ENCODE assay signal across 8 mouse cellular contexts in the genomic region with DNA sequence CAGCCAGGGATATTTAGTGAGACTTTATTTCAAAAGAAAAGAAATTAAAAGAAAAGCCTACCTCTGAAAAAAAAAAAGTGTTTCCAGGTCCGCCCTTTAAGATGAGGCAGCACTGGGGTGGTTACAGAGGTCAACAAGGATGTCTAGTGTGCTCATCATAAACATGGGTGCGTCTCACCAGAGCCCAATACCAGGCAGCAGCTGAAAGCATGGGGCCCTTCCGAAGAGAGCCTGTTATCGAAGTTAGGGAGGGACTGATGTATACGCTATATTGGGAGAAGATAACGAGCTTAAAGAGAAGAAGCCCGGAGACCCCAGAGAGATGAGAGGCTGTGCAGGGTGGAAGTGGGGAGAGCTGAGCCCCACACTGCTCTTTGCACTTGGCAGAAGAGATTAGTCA. TPM values are rescaled to one million over a fixed set of nuclear protein-coding genes. Genes with fewer than 3 reads are reported as not detected.
DNase-seq lines count a peak whose midpoint lies in the region; ATAC-seq and TF ChIP-seq lines count a peak whose summit lies in the region.

No protein-coding gene starts in this region.

- H3K4me3 ChIP-seq in gastrocnemius, adult 2 months: peak overlapping the region; percentile 85
- H3K4me3 ChIP-seq in liver, embryonic 11.5 days (ENCODE audit: low read depth, low read length): peak overlapping the region; percentile 95

- H3K9ac ChIP-seq in liver, embryonic 11.5 days (ENCODE audit: low read depth, low read length): peak overlapping the region; percentile 92; the same call in 1 of the 2 replicates

- 17% methylated on average over 7 of the region's 7 CpGs for WGBS in liver, embryonic 11.5 days

- peak overlapping the region; percentile 96 for H3K4me2 ChIP-seq in liver, embryonic 11.5 days

- H3K4me1 ChIP-seq in liver, embryonic 11.5 days (replicated peaks; ENCODE audit: control insufficient read depth, insufficient read depth, low read length): peaks cover 42% of the 10 kb centered on the region

- no peaks in the 10 kb centered on the region for H3K36me3 ChIP-seq in liver, embryonic 11.5 days (ENCODE audit: control insufficient read depth, insufficient read depth, low read length)

- intact Hi-C loops in gastrocnemius, adult 2 months (cut with DNase I): no loop called here

- TF ChIP-seq CTCF in gastrocnemius, adult 2 months (IDR thresholded peaks at IDR 0.05): no peak

- ATAC-seq in liver, embryonic 11.5 days (replicated peaks; ENCODE audit: low FRiP score): peak; percentile 70

- H3K9me3 ChIP-seq in liver, embryonic 11.5 days (ENCODE audit: control insufficient read depth, low read length): no peaks in the 10 kb centered on the region

- DNase-seq in gastrocnemius, adult 2 months: no peak
- DNase-seq in gastrocnemius, adult 8-10 months (ENCODE audit: low spot score in 2 of 2): no peak
- DNase-seq in spleen, postnatal 36 days (ENCODE audit: low spot score in 2 of 2): peak; percentile 4 to 5
- DNase-seq in spleen, adult 12 weeks (ENCODE audit: low spot score): no peak
- DNase-seq in liver, embryonic 11.5 days (ENCODE audit: low spot score): no peak
- no peak for DNase-seq in urinary bladder, postnatal 10 days (ENCODE audit: low spot score)
- DNase-seq in right cerebral cortex, postnatal 14 days: no peak
- DNase-seq in spleen, postnatal 4 days (ENCODE audit: low spot score in 2 of 2): no peak

- H3K27me3 ChIP-seq in liver, embryonic 11.5 days (replicated peaks; ENCODE audit: control insufficient read depth, insufficient read depth, low read length): no peaks in the 10 kb centered on the region

- H3K27ac ChIP-seq in gastrocnemius, adult 2 months: peak overlapping the region; percentile 59; the same call in 1 of the 2 replicates
- H3K27ac ChIP-seq in liver, embryonic 11.5 days (ENCODE audit: low read depth, low read length): peak overlapping the region; percentile 89

RNA-seq across cellular contexts. Expression of a gene that starts 3.3 kb away (rescaled TPM):
- 10 to 100 TPM; 58.8 to 78.5 TPM for total RNA-seq in gastrocnemius, adult 2 months (2021)
- 10 to 100 TPM; 70.0 to 81.5 (median 72.2) TPM for total RNA-seq in gastrocnemius, adult 8-10 months (2022)
- 375 and 384 TPM in 2 replicates for polyA plus RNA-seq in liver, embryonic 11.5 days (2014; fragmentation: Nextera tagmentation; extraction: Ambion mirVana)

RNA-seq across cellular contexts. Expression of a gene that starts 39.2 kb away (rescaled TPM):
- not detected for total RNA-seq in gastrocnemius, adult 2 months (2021)
- total RNA-seq in gastrocnemius, adult 8-10 months (2022): not detected
- 2.8 and 3.2 TPM in 2 replicates for polyA plus RNA-seq in liver, embryonic 11.5 days (2014; fragmentation: Nextera tagmentation; extraction: Ambion mirVana)

RNA-seq across cellular contexts. Expression of a gene that starts 44.7 kb away (rescaled TPM):
- not detected for total RNA-seq in gastrocnemius, adult 2 months (2021)
- total RNA-seq in gastrocnemius, adult 8-10 months (2022): not detected
- not detected in 2 replicates for polyA plus RNA-seq in liver, embryonic 11.5 days (2014; fragmentation: Nextera tagmentation; extraction: Ambion mirVana)

RNA-seq across cellular contexts. Expression of a gene that starts 45.4 kb away (rescaled TPM):
- total RNA-seq in gastrocnemius, adult 2 months (2021): 10 to 100 TPM; 69.4 to 76.1 TPM
- 10 to 100 TPM; 73.2 to 88.7 (median 78.0) TPM for total RNA-seq in gastrocnemius, adult 8-10 months (2022)
- polyA plus RNA-seq in liver, embryonic 11.5 days (2014; fragmentation: Nextera tagmentation; extraction: Ambion mirVana): 190 and 193 TPM in 2 replicates

RNA-seq across cellular contexts. Expression of a gene that starts 45.6 kb away (rescaled TPM):
- 10 to 100 TPM; 45.4 to 70.5 TPM for total RNA-seq in gastrocnemius, adult 2 months (2021)
- total RNA-seq in gastrocnemius, adult 8-10 months (2022): 10 to 100 TPM; 51.9 to 56.2 (median 53.1) TPM
- 79.7 and 84.3 TPM in 2 replicates for polyA plus RNA-seq in liver, embryonic 11.5 days (2014; fragmentation: Nextera tagmentation; extraction: Ambion mirVana)

Comparison
In these comparisons a context has a peak if more than half of its experiments do, and no peak if none do; other contexts are left out.
1. DNase-seq: peak in spleen, postnatal 36 days (2 of 2); none in gastrocnemius, adult 2 months (single experiment), gastrocnemius, adult 8-10 months (0 of 2), spleen, adult 12 weeks (single experiment), liver, embryonic 11.5 days (single experiment), urinary bladder, postnatal 10 days (single experiment), right cerebral cortex, postnatal 14 days (single experiment) and spleen, postnatal 4 days (0 of 2).